Mouse (Mus musculus) cerebellum, adult (tissue): ENCODE measurements around the gene Sema4d.

Source experiments
- ATAC-seq: cut with Nextera tagmentation; 2 replicates; pipeline ENCODE4 v1.9.2; 2017; ENCODE audit warnings: mild to moderate bottlenecking, moderate library complexity, mixed read lengths; ENCODE audit not compliant: insufficient number of reproducible peaks, low FRiP score, low TSS enrichment

Sema4d gene

DNA sequence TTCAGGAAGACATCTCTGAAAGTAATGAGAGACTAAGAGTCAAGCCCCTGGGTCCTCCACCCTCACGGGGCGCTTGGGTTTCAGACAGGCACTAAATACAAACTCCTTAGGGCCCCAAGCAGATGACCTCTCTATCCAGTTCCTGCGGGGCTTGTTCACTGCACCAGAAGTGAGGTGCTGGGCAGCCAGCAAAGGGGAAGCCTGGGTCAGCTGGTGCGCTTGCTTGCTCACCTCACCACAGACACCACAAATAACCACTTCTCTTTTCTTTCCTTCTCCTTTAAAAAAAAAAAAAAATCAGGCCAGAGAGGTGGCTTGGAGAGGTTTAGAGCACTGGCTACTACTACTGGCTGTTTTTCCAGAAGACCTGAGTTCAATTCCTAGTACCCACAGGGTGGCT is 59.0 kb downstream of the Sema4d start:
- ATAC-seq, result no peak

DNA sequence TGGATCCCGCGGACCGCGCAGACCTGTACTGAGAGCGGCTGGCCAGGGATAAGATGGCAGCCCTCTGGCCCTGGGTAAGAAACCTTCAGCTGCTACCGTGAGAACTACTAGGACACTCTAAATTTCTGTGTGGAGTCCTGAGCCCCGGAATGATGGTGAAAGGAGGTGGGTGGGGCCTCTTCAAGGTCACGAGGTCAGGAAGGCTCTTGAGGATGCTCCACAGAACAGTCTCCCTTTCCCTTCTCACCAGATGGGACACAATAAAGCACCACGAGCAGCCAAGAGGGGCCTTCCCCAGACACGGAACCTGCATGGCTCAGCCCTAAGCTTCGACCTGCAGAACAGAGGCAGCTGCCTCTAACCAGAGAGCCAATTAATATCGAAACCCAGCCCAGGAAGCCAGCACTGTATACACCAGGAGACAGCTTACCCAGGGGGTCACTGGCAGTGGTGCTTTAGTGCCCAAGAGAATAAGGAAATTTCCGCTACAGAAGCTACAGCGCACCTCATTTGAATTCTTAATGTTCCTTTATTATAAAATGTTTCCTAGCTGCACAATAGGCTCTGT is 61.4 kb downstream of the Sema4d start:
- 0 out of 2 replicates have a peak, but pooled peaks have one; percentile 2 for ATAC-seq

DNA sequence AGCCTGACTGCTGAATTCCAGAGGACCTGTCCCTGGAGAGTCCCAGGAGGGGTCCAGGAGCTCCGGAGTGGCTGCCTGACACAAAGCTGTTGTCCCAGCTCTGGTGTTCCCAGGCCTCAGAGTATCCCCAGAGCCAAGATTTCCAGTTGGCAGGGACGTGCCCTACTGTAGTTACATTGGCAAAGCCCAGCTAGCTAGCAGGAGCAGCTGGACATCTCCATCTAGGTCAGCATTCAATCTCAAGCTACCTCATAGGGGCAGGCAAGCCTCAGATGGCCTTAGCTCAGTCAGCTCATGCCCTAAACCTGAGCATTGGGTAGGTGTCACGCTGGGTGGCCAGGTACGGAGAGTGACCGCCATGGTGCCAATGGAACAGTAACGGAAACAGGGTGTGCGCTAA is 62.1 kb downstream of the Sema4d start:
- peak; percentile 83 for ATAC-seq

DNA sequence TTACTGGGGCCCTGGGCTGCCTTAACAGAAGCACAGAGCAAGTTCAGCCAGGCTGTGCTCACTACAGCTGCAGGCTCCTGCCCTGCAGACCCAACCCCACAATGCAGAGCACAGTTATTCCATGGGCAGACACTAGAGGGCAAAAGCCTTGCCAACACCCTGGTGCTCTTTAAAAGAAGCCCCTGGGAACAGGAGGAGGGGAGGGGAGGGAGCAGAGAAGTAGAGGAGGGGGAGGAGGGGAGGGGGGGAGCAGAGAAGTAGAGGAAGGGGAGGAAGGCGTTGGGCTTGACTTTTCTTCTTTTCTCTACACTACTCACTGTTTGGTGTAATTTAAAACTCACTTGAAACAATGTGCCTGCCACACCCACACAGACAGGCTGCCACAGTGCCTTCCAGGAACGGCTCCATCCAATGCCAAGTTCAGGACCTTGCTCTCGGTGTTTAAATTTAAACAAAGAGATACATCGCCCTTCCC is 63.6 kb downstream of the Sema4d start:
- no peak for ATAC-seq

DNA sequence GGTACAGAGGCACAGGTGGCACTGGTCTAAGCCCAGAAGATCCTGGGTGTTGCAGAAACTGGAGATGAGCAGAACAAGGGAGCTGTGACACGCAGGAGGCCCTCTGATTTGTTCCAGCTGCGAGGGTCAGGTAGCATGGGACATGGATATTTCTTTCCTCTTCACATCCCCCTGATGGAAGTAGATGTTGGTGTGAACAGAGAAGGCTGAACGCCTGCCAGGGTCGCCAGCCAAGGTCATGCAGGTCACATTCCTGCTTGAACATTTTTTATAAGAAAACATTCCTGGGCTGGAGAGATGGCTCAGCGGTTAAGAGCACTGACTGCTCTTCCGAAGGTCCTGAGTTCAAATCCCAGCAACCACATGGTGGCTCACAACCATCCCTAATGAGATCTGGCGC is 66.2 kb downstream of the Sema4d start:
- ATAC-seq, result no peak

DNA sequence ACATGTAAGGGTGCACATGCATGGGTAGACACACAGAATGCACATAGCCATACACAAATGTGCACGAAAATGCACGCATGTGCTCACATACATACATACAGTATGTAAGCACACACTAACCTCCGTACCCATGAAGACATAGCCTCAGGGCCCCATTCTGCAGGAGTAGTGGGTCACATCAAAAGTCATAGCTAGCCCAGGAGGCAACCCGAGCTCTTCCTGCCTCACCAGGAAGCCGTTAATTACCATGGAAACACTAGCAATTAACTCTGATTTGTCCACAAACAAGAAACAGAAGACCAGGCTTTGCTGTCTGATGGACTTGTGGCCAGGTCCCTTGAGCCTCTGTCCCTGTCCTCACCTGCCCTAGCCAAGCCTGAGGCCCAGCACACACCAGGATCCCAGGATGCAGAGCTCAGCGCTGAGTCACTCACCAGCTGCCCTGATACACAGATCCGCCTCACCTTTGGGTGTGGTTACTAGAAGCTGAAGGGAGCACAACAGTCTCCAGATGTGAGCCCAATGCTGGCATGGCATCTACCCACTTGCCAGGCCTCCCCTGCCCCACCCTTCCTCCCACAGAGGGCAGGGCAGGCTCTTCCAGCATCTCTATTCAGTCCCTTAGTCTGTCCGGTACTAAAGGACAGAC is 67.5 kb downstream of the Sema4d start:
- no peak for ATAC-seq

DNA sequence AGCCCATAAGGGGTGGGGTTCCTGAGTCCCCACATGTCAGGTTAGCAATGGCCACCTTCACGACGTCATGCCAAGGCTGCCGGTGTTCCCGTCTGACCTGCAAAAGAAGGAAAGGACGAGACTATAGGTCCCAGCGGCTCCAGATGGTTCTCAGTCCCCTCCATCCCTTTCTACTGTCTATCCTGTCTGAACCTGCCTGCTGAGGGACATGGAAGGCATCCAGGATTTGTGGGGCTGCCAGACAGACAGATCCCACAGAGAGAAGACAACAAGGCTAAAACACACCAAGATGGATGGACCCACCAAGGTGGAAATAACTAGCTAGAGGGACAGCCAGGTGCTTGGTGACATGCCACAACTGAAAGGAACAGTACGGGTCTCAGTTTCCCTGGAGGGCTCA is 68.1 kb downstream of the Sema4d start:
- no peak for ATAC-seq

DNA sequence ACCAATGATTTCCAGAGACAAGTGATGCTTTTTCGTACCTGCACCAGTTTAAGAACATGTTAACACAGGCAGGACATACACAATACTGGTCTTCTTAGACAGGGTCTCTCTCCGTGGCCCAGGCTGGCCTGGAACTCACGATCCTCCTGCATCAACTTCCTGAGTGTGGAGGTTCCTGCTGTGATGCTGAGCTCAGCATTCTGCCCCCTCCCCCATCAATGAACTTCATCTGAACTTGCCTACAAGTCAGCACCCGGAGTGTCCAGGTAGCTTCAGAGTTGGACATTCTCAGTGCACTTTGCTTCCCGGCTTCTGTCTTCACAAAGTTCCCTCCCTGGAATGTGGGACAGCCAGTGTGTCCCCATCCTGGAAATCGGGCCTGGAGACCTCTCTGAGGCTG is 69.0 kb downstream of the Sema4d start:
- ATAC-seq, result no peak

DNA sequence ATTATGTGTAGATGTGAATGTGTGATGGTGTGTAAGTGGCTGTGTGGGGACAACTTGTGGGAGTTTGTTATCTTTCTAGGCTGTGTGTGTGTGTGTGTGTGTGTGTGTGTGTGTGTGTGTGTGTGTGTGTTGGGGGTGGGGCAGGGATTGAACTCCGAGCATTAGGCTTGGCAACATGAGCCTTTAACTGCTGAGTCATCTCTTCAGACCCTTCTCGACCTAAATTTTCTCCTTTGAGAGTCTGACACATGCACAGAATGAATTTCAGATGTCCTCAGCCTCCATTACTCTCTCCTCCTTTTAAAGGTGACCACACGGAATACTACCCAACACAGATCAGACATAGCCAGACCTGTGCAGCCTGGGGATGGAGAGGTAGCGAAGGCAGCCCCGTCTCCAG is 70.4 kb downstream of the Sema4d start:
- ATAC-seq, result no peak

DNA sequence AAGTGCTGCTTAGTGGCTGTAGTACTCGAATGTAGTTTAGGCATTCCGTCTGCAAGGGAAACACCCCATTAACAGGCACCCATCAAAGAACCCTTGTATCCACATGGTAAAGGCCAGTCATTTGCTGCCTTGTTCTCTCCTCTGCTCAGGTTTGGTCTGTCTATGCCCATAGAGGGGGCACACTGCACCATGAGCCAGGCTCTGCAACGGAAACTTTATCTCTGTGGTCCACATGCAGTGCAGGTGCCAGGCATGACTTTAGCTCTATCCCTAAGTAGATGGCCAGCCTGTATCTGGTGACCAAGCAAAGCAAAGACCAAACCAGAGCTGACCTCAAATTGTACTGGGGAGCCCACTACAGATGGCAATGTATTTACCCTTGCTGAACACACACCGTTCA is 73.0 kb downstream of the Sema4d start:
- ATAC-seq, result no peak

DNA sequence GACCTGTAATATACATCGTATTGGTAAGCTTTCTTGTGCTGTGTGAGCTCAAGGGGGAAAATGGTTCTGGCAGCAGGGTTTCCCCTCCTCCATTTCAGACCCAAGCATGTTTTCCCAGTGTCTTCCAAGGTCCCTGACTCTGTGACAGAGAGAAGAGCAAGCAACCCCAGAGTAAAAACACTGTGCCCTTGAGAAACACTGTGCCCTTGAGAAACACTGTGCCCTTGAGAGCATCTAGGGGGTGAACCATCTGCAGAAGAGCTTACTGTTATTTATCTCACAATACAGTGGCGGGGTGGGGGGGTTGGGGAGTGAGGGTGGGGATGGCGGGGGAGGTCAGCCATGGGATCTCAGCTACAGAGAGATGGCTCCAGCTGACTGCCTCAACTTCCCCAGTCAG is 74.3 kb downstream of the Sema4d start:
- ATAC-seq, result no peak

DNA sequence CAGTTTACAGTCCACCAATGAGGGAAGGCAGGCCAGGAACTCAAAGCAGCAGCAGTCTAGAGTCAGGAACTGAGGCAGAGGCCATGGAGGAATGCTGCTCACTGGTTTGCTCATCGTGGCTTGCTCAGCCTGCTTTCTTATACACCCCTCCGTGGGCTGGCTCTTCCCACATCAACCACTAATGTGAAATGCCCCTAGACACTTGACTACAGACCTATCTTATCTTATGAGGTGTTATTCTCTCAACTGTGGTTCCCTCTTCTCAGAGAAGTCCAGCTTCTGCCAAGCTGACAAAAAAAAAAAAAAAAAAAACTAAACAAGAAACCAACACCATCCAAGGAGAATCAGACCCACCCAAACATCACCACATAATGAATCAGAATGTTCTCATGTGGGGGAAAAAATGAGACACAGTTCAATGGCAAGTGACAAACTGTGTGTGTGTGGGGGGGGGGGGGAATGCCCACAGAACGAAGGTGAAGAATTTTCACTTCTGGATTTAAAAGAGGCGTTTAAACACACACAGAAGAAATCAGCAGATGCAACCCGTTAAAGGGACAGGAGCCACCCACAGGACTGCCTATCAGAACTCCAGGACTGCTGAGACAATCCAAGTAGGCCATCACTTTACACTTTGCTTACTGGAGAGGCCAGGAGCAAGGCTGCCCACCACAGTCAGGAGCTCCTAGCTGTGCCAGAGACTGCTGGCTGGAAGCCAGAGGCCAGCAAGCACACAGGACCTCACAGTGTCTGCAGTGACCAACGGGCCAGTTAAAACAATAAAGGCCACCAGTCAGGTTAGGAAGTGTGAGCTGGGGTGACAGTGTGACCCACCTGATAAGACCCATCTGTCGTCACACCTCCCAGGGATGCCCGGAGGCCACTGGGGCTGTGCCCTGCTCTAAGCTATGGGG is 76.9 kb downstream of the Sema4d start:
- ATAC-seq, result peak; percentile 65

DNA sequence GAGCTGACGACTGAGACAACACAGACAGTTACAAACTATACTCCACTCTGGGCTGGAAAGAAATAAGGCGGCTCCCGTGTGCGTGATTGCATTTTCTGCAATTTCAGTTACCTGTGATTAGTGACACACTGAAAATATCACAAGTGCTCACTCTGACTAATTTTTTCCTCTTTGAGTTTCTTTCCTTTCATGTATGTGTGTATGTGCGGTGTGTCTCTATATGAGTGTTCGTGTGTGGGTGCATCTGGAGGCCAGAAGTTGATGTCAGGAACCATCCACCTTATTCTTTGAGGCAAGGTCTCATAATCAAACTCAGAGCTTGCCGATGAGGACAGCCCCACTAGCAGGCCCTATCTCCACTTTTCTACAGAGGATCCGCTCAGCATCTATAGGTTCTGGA is 81.5 kb downstream of the Sema4d start:
- no peak for ATAC-seq

DNA sequence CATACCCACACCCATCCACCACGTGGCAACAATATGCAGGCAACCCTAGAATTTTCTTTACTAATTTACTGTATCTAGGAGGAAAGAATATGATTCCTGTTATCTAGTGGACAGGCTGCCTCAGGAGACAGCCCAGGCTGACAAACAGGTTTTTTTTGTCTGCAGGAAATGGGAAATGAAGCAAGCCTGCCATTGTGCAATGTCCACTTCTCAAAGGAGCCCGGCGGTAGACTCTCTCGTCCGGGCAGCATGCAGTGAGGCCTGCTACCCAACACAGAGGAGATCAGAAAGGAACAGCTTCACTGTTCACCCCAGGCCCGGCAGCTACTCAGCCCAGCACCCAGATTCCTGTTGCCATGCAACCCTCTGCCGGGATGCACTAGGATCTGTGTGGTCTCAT is 82.8 kb downstream of the Sema4d start:
- no peak for ATAC-seq

DNA sequence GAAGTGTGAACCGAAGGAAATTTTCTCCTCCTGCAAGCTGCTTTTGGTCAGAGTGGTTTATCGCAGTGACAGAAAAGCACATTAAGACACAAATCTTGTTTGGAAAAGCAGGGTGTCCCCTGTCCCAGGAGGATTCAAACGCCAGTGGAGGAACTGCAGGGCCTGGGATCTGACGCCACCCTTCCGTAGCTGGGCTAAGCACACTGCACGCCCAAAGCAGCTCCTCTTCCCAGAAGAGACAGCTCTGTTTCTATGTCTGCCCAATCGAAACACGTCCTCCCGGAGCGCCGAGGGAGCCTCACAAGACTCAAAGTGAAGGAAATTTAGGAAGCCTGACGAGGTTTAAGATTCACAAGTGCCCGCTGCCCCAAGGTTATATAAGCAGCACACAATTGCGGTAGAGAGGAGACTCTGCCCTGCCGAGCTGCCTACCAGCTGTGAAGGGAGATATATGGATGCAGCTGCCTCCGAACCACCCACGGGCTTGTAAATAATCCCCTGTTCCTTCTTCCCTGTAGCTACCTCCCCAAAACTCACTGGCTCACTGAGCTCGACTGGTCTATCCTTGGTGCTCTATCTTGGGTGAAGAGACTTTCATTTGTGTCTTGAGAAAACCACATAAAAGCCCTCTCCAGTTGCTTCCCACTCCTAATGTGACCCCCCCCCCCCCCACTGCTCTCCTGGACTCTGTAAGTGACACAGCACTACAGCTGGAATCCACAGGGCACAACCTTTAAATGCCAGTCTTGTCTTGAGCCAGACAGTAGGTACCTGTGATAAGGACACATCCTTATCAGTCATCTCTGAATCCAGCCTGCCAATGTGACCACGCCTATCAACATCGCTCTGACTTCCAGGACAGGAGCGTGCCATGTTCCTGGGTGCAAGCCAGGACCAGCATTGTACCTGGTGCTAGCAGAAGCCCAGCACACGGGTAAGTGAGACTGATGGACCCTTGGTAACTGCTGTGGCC is 87.4 kb downstream of the Sema4d start:
- no peak for ATAC-seq

DNA sequence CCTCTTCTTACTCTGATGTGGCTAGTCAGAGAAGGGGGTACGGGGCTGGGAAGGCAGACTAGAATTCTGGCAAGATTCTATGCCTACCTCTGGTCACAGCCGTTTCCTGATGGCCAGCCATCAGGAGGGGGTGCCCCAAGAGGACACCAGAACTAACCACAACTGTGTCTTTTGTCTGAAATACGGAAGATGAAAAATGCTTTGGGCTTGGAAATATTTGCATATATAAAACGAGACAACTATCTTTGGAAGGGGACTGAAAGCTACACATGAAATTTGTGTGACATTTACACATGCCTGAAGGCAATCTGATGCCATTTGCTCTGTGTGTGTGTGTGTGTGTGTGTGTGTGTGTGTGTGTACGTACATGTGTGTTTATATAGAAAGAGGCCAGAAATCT is 89.7 kb downstream of the Sema4d start:
- no peak for ATAC-seq

DNA sequence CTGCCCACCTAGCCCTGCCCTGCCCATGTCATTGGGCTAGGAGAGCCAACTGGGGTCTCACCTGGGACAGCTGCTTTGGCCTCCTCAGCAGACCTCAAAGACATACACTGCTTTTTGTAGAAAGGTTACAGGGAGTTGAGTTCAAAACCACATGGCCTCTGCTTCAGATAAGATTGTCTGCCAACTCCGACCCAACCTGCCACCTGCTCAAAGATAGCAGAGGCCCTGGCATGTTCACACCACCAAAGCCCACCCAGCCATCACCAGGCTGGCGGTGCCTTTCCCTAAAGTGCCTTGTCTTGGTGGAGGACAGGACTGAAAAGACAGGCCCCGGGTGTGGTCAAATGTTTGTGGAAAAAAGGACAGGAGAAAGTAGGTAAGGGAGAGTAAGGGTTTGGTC is 95.2 kb downstream of the Sema4d start:
- no peak for ATAC-seq

DNA sequence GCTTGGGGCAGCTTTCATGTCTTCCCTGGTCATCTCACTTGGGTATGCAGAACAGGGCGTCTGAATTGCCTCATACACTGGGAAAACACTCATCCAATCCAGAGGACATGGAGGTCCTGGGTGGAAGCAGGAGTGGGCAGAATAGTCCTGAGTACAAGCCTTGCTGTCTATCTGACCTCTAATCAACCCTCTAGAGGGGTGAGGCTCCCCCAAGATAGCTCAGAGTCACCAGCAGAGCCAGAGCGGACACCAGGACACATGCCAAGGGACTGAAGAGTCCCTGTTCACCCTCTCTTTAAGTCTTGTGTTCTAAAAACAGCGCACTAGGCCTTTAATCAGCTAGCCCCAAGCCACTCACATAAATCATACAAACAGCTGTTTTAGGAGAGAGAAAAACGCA is 95.7 kb downstream of the Sema4d start:
- no peak for ATAC-seq

DNA sequence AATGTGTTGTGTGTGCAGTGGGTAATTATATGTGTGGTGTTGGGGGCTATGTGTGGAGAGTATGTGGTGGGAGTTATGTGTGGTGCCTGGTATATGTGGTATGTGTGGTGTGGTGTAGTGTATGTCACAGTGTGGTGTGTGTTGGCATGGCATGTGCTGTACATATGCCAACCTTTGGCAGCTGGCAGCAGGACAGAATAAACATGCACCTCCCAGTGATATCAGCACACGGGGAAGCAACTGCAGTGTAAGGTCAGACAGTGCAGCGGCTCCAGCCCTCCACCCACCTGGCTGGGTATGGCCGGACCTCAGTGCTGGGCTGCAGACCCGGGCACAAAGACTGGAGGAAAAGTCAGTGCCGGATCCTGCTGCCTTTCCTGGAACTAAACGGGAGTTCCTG is 96.1 kb downstream of the Sema4d start:
- ATAC-seq, result no peak

DNA sequence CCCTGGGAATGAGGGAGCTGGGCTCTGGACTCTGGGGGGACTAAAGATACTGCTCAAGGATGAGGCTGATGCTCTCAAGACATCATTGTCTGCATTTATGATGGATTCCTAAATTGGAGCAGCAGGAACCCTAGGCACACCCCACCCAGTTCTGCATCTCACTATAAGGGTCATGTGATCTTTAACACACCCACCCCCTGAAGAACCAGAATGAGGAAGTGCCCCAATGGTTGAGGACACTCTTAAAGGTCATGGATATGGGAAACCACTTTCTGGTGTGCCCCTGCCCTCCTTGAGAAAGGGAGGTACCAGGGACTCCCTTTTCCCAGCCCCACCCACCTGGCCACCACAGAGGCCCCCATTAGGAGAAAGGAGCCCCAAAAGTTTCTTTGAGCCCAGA is 97.1 kb downstream of the Sema4d start:
- no peak for ATAC-seq
